Mouse (Mus musculus) frontal cortex, adult (tissue): Measurements from ENCODE around the gene Gm20379.

ENCODE experiments used
- ATAC-seq: cut with Nextera tagmentation; 2 replicates; pipeline ENCODE4 v1.9.2; 2017; ENCODE audit warnings: mild to moderate bottlenecking, moderate library complexity, mixed read lengths; ENCODE audit not compliant: low TSS enrichment

Gm20379 gene

DNA sequence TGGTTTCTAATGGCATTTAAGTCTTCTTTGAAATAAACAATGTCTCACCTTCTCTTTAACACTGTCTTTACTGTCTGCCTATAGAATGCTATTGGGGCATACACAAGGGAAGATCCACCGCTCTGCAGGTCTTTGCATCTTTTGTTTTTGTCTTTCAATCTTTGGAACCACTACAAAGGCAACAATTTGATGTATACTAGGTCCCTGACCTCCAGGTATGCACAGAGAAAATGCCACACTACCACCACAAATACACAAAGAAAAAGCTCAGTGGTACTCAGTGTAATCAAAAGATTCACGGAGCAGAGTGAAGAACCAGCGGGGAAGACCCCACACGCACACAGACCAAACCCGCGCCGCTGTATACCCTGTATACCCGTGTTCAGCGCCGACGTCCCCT, at the start of gene Gm20379:
Gene Gm20379, plus strand, starts transcription at position 301 of the 400 bp plus-strand sequence.
- ATAC-seq, result no peak

DNA sequence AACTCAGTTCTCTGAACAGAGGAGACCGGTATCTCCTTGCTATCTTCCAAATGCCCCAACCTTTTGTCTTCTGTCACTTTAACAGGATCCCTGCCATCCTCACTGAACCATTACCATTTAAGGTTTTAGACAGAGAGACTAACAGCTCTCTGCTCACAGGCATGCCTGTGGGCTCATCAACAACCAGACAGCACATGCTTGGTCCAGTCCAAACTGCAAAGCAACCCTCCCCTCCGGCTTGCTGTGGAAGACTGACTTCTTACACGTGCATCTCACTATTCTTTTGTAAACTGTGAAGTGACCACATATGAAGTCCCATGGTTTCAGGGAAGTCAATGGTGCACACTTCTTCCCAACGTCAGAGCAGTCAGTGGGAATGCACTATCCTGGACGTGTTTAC, 44.5 kb upstream of the Gm20379 start:
- ATAC-seq, result no peak

DNA sequence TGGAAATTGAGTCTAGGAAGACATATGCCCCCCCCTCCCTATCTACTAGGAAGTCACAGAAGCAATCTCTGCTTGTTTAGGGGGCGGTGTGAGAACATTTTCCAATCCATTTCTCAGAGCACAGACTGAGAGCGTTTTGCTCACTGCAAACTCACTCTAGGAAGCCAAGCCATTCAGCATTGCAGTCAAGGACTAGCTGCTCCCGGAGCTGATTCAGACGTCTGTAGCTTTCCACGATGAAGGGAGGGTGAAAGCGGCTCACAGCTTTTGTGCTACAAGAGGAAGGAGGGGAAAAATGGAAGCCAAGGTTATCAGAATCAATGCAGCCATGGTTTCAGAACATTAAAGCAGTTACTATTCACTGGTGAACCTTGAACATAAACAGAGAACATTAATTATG, 42.2 kb upstream of the Gm20379 start:
- peak; percentile 73; the same call in 1 of the 2 replicates for ATAC-seq

DNA sequence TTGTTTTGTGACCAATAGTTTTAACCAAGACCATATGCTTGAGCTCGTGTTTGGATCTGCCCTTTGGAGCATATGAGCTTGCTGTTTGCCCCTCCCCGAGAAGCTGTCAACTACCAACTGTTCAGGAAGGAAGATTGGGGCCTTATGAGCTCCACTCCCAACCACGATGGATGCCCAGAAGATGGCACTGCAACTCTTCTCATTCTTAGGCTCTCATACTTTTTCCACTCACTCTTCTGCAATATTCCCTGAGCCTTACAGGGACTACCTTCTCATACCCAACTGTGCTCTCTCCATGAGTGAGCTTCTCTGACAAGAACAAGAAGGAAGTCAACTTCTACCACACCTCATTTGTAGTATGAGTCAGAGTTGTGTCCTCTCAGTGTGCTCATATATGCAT, 38.7 kb upstream of the Gm20379 start:
- ATAC-seq, result no peak

DNA sequence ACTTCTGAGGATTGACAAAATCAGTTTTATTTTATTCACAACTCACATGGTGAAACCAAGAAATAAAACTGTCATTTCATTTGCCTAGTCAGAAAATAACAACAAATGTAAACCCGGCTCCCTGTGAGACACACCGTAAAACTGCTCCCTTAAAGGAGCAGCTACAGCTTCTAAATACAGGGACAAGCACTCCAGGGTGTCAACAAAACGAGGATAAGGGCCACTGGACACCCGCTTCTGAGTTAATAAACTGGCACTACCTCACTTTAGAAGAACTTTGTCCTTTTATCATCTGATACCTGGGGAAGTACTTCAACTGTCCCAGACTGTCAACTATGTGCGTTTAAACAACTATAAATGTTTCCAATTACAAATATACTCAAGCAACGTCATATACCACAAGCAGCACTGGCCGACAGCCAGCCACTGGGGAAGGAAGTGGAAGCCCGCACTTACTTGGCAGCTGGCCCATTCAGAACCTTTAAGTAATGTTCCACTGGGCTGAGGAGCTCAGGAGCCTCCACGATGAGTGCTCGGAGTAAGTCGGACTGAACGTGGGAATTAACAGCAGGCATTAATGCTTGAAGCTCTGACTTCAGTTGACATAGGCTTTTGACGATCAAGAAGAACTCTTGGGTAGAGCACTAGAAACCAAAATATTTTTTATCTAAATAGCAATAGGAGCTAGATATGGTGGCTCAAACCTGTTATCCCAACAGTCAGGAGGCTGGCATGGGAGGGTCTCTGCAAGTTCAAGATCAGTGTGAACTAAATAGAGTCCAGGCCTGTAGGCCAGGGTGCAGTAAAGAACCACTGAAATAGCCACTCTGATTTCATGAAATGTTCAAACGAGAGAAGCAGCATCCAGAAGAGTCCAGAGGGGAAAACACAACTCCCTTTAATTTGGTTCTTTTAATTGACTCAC, 31.2 kb upstream of the Gm20379 start:
- ATAC-seq, result peak; percentile 72

DNA sequence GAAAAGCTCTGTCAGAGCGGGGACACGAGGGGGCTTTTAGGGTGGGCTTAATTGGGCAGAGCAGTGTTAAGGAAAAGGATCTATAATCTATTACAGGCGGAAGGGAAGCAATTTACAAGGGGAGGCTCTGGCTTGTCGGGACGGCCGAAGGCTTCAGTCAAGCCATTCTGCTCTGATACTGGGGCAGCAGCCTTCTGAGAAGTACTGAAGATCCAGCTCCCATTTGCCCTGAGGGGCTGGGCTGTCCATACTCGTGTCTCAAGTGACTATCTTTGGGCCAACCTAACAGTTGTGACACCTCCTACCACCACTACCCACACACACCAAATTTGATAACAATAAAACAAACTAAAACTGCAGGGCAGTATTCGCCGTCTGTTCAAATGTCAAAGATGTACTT, 30.5 kb upstream of the Gm20379 start:
- 0 out of 2 replicates have a peak, but pooled peaks have one; percentile 27 for ATAC-seq

DNA sequence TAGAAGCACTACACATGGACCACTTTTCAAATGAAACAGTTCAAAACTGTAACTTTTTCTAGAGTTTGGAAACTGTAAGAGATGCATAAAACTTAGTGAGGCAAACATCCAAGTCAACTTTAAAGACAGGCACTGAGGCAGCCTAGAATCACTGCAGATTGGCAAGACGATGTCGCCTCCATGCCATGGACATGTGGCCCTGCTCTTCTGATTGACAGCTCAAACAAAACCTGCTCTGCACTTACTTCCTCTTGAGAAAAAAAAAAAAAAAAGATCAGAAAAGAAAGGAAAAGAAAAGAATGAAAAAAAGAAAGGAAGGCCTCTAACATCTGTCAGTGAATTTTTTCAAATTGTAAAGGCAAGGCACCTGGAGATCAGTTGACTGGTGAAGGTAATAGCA, 28.8 kb upstream of the Gm20379 start:
- no peak for ATAC-seq

DNA sequence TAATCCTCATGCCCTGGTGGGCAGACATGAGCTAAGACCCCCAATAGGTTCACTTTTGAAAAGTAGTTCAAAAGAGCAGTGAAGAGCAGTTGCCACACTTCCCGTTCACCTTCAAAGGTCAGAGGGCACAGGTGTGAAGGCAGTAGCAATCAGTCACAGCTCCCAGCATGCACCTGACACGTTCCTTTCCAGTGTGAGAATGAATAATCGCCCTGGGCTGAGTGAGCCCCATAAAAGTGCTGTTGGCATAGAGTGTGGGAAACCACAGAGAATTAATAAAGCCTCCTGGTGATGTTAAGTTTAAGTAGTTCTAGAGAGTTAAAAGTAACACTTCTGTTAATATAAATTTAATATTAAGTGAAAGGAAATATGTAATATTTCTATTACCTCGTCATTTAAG, 14.2 kb upstream of the Gm20379 start:
- ATAC-seq, result no peak

DNA sequence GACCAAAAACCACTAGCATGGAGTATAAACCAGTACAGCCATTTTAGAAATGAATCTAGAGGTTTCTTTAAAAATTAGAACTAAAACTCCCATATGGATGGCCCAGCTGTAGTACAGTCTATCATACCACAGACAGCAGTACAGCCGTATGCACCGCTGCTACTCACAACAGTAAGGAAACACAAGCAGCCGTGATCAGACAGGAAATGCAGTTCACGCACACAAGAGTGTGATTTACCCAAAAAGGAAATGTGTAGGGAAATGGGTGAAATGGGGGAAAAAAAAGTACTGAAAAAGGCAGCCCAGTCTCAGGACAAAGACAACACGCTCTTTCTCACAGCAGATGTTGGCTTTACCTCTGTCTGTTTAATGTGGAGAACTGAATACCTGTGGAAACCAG, 11.9 kb upstream of the Gm20379 start:
- no peak for ATAC-seq

DNA sequence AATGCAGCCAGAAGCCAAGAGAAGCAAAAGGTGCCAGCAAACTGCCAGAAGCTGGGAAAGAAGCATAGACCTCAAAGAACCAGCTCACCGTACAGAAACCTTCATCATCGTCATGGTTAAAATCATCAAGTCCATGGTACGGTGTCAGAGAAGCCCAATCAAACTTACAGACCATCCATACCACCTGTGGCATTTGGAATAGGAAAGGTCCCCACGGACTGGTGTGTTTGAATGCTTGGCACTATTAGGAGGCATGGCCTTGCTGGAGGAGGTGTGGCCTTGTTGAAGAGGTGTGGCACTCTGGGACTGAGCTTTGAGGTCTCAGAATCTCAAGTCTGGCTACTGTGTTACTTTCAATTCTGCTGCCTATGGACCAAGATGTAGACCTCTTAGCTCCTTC, 9.3 kb upstream of the Gm20379 start:
- ATAC-seq, result no peak

DNA sequence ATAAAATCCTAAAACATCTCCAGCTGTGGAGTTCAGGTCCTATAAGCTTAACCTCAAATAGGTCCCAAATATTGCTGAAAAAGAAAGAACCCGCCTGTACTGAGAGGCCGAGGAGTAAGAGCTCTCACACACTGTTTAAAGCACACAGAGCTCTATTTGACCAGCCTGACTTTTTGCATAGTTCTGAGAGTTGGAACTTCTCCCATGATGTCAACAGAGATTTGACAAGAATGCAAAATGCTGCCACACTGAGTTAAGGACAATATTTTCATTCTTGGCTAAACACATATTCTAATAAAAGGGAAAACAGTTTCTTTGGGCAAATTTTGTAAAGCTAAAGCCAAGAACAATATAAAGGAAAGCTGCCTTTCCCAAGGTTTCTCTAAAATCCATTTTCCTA, 8.8 kb upstream of the Gm20379 start:
- no peak for ATAC-seq

DNA sequence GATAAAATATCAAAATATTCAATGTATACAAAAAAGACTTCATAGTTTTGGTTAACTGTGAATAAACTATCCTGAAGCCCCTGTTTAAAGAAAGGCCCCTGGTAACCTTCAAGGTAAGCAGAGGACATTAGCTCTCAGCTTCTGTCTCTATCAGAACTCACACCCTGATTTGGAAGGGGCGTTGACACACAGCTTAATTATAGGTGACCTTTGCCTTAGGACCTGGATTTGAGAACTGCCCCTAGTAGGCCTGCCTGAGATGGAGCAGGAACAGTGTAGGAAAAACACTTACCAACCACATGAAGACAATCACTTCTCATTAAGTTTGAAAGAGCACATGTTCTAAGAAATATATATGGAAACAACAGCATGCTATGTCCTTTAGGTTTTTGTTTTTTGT, 6.3 kb upstream of the Gm20379 start:
- ATAC-seq, result no peak

DNA sequence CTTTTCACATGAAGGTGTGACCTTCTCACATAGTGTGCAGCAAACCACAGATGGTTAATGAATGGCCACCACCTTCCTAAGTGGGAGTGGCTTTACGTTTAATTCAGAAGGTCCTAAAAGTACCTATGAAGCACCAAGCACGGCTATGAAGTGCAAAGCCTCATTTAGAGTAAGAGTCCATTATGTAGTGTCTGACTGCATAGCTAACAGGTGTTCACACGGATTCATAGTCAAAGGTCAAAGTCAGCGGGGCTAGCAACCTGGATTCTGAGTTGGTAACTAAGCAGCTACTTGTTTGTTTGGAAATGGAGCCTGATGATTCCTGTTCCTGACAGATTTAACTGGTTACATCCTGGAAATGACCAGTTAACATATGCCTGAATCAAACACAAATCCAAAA, 4.0 kb upstream of the Gm20379 start:
- ATAC-seq, result no peak

DNA sequence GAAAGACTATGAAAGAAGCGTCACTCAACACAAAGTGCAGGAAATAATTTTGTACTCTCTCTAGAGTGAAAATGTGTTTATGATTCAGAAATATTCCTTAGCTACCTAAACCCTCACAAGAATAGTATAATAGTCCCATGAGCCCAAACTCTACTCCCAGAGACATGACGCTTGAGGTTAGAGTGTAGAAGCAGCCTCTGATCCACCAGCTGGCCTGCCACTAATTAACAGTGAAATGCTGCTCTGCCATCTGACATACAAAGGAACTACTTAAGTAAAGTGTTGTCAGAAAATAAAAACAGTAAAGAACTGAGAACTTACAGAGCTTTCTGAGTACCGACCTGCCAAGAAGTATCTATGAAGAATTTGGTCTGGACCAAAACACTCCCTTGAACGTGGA, 3.3 kb upstream of the Gm20379 start:
- ATAC-seq, result no peak

DNA sequence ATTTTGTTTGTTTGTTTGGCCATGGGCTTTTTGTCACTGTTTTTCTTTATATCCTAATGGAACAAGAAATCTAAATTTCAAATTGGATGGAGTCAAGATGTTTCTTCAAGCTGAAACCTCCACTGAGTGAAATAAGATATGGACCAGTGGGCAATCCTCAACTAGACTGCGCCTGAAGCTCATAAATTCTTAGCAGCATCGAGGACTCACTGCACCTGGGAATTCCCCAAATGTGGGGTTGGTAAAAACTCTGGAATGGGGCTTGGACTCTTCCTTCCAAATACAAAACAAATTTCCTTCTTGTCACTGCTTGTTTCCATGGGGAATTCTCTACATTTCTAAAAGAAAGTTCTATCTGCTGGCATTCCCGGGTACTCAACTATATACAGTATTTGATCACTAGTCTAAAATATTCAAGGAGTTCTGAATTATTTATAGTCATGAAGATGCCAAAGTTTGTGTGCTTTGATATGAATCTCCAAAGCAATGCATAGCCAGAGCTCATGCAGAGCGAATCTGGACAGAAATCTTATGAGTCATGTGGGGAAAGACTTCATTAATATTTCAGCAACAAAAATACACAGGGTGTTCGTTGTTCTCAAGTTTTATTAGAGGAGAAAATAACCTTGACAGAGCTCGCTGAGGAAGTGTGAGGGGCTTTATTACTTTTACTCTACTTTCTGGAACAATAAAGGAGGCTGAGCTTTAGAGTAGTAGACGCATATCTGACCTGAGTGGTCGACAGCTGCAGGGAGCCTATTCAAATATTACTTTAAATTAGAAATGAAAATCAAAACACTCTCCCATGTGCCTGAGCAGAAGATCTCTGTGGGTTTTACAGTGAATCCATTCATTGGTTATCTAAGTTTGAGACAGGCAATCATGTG, 2.5 kb upstream of the Gm20379 start:
- no peak for ATAC-seq

DNA sequence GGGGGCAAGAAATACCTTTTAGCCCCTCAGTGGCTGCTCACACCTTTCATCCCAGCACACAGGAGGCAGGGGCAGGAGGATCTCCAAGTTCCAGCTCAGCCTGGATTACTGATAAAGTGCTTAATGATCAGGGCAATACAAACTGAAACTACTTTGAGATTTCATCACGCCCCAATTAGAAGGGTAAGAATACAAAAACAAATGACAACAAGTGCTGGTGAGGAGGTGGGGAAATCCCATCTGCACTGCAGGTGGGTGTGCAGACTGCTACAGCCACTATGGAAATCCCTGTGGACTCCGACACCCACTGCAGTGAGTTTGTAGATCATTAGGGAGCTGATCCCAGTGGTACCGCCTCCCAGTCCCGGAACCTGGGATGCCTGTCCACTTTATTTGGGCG, 1.5 kb upstream of the Gm20379 start:
- no peak for ATAC-seq

DNA sequence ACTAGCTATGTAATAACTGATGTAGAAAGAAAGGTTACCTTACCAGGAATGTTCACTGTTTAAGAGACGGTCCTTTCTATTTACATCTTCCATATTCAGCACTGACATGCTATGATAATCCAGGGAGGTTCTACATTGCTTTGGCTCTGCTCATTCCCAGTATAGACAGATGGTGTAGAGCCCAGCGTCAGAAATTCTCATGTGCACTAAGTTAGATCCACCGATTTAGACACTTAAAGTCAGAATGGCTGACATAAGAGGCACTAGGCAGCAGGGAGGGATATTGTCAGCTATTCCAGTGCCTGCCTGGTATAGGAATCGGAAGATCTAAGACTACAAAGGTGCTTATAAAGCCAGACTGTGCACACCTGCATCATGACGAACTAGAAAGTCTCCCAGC, 8.8 kb downstream of the Gm20379 start:
- peak; percentile 57; the same call in 1 of the 2 replicates for ATAC-seq

DNA sequence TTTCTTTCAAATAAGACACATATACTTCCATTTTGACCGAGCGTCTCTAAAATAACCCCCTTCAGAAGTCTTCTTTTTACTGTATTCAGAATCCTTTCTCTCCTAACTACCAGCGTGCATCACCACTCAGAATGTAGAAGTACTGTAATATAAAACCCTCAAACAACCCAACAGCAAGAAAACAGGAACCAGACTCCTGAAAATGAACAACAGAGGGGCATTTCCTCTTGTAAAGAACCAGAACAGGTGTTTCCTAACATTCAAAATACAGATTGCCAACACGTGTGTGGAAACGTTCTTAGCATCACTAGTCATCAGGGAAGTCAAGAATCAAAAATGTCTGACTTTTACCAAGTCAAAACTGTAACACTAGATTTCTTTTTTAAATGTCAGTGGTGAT, 15.0 kb downstream of the Gm20379 start:
- no peak for ATAC-seq

DNA sequence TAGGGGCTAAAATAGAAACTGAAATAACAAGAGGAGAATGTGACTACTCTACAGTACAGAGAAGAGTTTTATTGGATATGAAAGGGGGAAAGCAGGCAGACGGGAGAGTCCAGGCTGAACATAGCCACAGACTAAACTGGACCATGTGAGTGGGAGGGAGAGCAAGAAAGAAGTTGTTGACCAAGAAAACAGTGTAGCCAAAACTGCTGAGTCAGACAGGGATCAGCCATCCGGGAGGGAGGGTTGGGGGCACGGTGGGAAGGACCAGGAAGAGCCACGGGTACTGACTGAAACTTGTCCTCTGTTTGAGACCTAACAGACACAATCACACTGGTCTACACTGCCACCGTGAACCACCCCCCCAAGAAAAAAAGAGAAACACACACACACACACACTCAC, 20.2 kb downstream of the Gm20379 start:
- ATAC-seq, result peak; percentile 39; the same call in 1 of the 2 replicates

DNA sequence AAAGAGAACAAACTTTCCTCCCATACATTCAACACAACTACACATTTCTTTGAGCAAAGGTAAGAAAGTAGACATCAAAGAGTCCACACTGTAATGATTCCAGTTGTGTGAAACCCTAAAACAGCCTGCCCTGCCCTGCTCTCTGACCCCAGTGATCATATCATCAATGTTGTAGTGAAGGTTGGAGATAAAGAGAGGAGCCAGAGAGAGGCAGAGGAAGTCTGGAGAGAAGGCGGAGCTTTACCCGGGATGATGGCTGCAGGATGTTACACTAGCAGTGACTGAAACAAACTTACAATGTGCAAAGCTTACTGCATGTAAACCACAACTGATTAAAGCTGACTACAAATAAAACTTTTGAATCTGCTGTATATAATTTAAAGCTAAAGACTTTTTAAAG, 22.2 kb downstream of the Gm20379 start:
- ATAC-seq, result no peak

DNA sequence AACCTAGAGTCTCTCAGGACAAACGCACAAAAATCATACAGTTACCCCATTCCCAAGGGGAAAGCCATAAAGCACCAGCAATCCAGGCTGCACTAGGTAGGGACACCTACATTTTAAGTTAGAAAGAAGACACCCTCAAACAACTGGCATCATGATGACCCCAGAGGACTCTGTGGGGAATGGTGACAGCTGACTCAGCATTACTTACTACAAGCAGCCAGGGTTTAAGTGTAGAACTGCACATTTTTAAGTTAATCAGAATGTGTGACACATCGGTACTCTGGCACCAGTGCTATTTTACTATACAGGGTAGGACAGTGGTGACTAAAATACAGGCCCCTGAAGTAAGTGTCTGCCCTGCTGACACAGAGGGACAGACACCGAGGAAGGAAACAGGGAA, 24.8 kb downstream of the Gm20379 start:
- ATAC-seq, result no peak

DNA sequence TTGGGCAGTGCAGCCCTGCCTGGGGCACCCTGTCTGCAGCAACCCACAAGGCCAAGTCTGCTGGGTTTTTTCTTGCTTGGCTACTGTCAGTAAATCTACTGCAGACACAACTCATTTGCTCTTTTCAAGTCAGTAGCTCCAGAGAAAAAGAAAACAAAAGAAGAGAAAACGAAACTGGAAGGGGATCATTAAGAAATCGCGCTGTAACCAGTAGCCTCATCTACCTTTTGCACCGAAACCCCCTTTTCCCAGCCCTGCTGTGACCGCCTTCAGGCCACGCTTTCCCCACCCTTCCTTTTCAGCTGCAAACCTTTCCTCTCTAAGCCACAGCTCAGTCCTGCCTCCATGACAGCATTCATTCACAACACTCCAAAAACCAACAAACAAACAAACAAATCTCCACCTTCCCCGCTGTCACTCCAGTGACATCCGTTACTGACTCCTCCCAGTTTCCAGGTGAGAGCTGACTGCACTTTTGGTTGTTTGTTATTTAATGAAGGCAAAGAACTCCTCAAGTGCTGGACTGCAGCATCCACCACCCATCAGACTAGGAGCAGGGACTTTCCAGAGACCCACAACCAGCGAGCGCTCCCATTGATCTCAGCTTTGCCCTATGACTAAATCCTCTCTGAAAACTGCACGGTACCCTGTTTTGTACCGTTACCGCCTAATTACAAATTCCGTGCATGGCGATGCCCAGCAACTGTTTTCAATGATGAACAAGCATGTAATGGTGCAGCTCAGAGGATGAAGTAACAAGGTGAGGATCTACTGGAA, 26.5 kb downstream of the Gm20379 start:
- ATAC-seq, result no peak
